Mouse (Mus musculus) cerebellum, adult 2 months (tissue): ENCODE measurements around the gene Col4a2.
A peak's percentile ranks its signal among the peaks of the same experiment; 100 is the strongest.

Experiments used
- CTCF ChIP-seq: fragments of 200-500 bp; IDR thresholded peaks from 2 replicates; pipeline ENCODE4 v1.5.1; 2011; ENCODE audit warnings: low read depth, mild to moderate bottlenecking, control low read depth, low read length, moderate library complexity, borderline replicate concordance; ENCODE audit not compliant: insufficient read depth
- POLR2A ChIP-seq: fragments of 200-500 bp; IDR thresholded peaks from 2 replicates; pipeline ENCODE4 v1.6.1; 2011; ENCODE audit warnings: low read length, control low read depth, borderline replicate concordance; ENCODE audit not compliant: insufficient read depth

- TF ChIP-seq CTCF (peak; percentile 17; the same call in 1 of the 2 replicates), POLR2A (no peak)
Observed at GRCm38 (mm10) chr8:11415089-11415488, 102.5 kb downstream of the Col4a2 start.
